Mouse (Mus musculus): ENCODE measurements around the gene Gzmm. TPM values are rescaled to one million over a fixed set of nuclear protein-coding genes. Genes with fewer than 3 reads are reported as not detected.

The Gzmm gene
- polyA plus RNA-seq, 1 experiment from 2014 or later, result 0.45 TPM

DNA sequence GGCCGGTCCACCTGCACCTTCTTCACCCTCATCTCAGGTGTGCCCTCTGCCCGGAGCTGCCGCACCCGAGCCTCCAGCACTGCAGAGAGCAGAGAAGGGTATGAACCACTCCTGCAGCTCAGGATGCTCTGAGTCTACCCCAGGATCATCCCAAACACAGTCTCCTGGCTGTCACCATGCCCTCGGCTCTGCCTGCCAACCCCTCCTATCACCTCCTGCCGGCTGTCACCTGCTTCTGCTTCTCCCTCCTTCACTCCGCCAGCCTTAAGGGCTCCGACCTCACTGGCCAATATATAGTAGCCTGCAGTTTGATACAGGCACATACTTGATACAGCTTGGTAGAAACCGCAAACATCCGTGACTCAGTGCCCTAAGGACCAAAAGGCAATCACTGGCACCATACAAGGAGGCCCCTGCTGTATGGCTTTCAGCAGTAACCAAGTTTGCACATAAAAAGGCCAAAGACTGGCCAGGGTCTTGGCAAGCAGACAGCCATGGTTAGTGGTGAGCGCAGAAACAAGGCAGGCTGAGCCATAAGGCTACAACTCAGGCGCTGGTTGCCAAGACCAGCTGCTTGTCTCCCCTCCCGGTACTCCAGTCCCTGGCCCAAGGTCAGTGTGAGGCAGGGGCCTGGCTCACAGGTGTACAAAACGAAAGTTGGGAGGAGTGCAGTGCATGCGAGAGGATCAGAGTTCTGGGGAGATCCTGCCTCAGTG lies 55.0 kb downstream of the Gzmm start:
- ATAC-seq (ENCODE audit: insufficient number of reproducible peaks, low FRiP score, low TSS enrichment, low read depth) (no peak), DNase-seq (ENCODE audit: low spot score) (no peak)
- Histone ChIP-seq H3K4me3 (ENCODE audit: low read depth, low read length) (no peak overlapping the region), H3K36me3 (ENCODE audit: control insufficient read depth, insufficient read depth, low read length) (peaks cover 29% of the 10 kb centered on the region), H3K9me3 (ENCODE audit: control insufficient read depth, low read length) (peaks cover 19% of the 10 kb centered on the region), H3K27ac (replicated peaks; ENCODE audit: low read depth, low read length) (no peak overlapping the region), H3K27me3 (ENCODE audit: control insufficient read depth, insufficient read depth, low read length) (no peaks in the 10 kb centered on the region), H3K9ac (ENCODE audit: low read length) (no peak overlapping the region), H3K4me2 (ENCODE audit: low read depth, severe bottlenecking) (no peak overlapping the region), H3K4me1 (ENCODE audit: control insufficient read depth, insufficient read depth, low read length) (peaks cover 3% of the 10 kb centered on the region; the same call in 1 of the 2 replicates)
- WGBS, result 95% methylated on average over 15 of the region's 15 CpGs

Other genes starting within 250 kb of the Gzmm start
- gene Vmn2r83, start 220.3 kb upstream of the Gzmm start, polyA plus RNA-seq (2014; fragmentation: Nextera tagmentation; extraction: Ambion mirVana), result not detected in 2 replicates
- gene Plpp2, start 155.2 kb upstream of the Gzmm start, polyA plus RNA-seq (2014; fragmentation: Nextera tagmentation; extraction: Ambion mirVana), result 20.3 and 21.8 TPM in 2 replicates
- 54.2 and 56.2 TPM in 2 replicates for gene Mier2, start 133.8 kb upstream of the Gzmm start, polyA plus RNA-seq (2014; fragmentation: Nextera tagmentation; extraction: Ambion mirVana)
- not detected in 2 replicates for gene Theg, start 101.7 kb upstream of the Gzmm start, polyA plus RNA-seq (2014; fragmentation: Nextera tagmentation; extraction: Ambion mirVana)
- 0.04 TPM in 1 of 2 replicates, not detected in the other for gene C2cd4c, start 75.0 kb upstream of the Gzmm start, polyA plus RNA-seq (2014; fragmentation: Nextera tagmentation; extraction: Ambion mirVana)
- 4.8 and 6.5 TPM in 2 replicates for gene Shc2, start 51.1 kb upstream of the Gzmm start, polyA plus RNA-seq (2014; fragmentation: Nextera tagmentation; extraction: Ambion mirVana)
- not detected in 2 replicates for gene Odf3l2, start 43.3 kb upstream of the Gzmm start, polyA plus RNA-seq (2014; fragmentation: Nextera tagmentation; extraction: Ambion mirVana)
- gene Madcam1, start 24.5 kb upstream of the Gzmm start, polyA plus RNA-seq (2014; fragmentation: Nextera tagmentation; extraction: Ambion mirVana), result 5.6 and 5.9 TPM in 2 replicates
- gene Tpgs1, start 19.7 kb upstream of the Gzmm start, polyA plus RNA-seq (2014; fragmentation: Nextera tagmentation; extraction: Ambion mirVana), result 67.2 and 70.9 TPM in 2 replicates
- gene Cdc34, start 6.8 kb upstream of the Gzmm start, polyA plus RNA-seq (2014; fragmentation: Nextera tagmentation; extraction: Ambion mirVana), result 171 and 175 TPM in 2 replicates
- 633 and 674 TPM in 2 replicates for gene Bsg, start 15.5 kb downstream of the Gzmm start, polyA plus RNA-seq (2014; fragmentation: Nextera tagmentation; extraction: Ambion mirVana)
- gene Hcn2, start 27.6 kb downstream of the Gzmm start, polyA plus RNA-seq (2014; fragmentation: Nextera tagmentation; extraction: Ambion mirVana), result not detected in 2 replicates
- gene Polrmt, start 57.6 kb downstream of the Gzmm start, polyA plus RNA-seq (2014; fragmentation: Nextera tagmentation; extraction: Ambion mirVana), result 32.2 and 36.1 TPM in 2 replicates
- 0.17 and 0.33 TPM in 2 replicates for gene Fgf22, start 66.1 kb downstream of the Gzmm start, polyA plus RNA-seq (2014; fragmentation: Nextera tagmentation; extraction: Ambion mirVana)
- 112 and 118 TPM in 2 replicates for gene Rnf126, start 77.9 kb downstream of the Gzmm start, polyA plus RNA-seq (2014; fragmentation: Nextera tagmentation; extraction: Ambion mirVana)
- gene Fstl3, start 88.3 kb downstream of the Gzmm start, polyA plus RNA-seq (2014; fragmentation: Nextera tagmentation; extraction: Ambion mirVana), result 1.8 and 1.9 TPM in 2 replicates
- not detected in 2 replicates for gene Prss57, start 101.9 kb downstream of the Gzmm start, polyA plus RNA-seq (2014; fragmentation: Nextera tagmentation; extraction: Ambion mirVana)
- 108 and 109 TPM in 2 replicates for gene Palm, start 104.6 kb downstream of the Gzmm start, polyA plus RNA-seq (2014; fragmentation: Nextera tagmentation; extraction: Ambion mirVana)
- 0.21 and 0.29 TPM in 2 replicates for gene Misp, start 132.0 kb downstream of the Gzmm start, polyA plus RNA-seq (2014; fragmentation: Nextera tagmentation; extraction: Ambion mirVana)
- gene Ptbp1, start 165.4 kb downstream of the Gzmm start, polyA plus RNA-seq (2014; fragmentation: Nextera tagmentation; extraction: Ambion mirVana), result 328 and 351 TPM in 2 replicates
- gene Prtn3, start 185.5 kb downstream of the Gzmm start, polyA plus RNA-seq (2014; fragmentation: Nextera tagmentation; extraction: Ambion mirVana), result 16.0 and 19.6 TPM in 2 replicates
- 95.1 and 95.7 TPM in 2 replicates for gene Plppr3, start 185.6 kb downstream of the Gzmm start, polyA plus RNA-seq (2014; fragmentation: Nextera tagmentation; extraction: Ambion mirVana)
- gene Elane, start 197.2 kb downstream of the Gzmm start, polyA plus RNA-seq (2014; fragmentation: Nextera tagmentation; extraction: Ambion mirVana), result 0.20 TPM in 1 of 2 replicates, not detected in the other
- not detected in 2 replicates for gene Cfd, start 201.8 kb downstream of the Gzmm start, polyA plus RNA-seq (2014; fragmentation: Nextera tagmentation; extraction: Ambion mirVana)
- gene Med16, start 219.9 kb downstream of the Gzmm start, polyA plus RNA-seq (2014; fragmentation: Nextera tagmentation; extraction: Ambion mirVana), result 43.1 and 43.8 TPM in 2 replicates
- 6.7 TPM in 1 of 2 replicates, not detected in the other for gene Gm26602, start 221.8 kb downstream of the Gzmm start, polyA plus RNA-seq (2014; fragmentation: Nextera tagmentation; extraction: Ambion mirVana)
- gene Kiss1r, start 228.0 kb downstream of the Gzmm start, polyA plus RNA-seq (2014; fragmentation: Nextera tagmentation; extraction: Ambion mirVana), result 0.21 and 0.34 TPM in 2 replicates
- gene R3hdm4, start 232.2 kb downstream of the Gzmm start, polyA plus RNA-seq (2014; fragmentation: Nextera tagmentation; extraction: Ambion mirVana), result 133 and 138 TPM in 2 replicates
- 11.8 and 12.9 TPM in 2 replicates for gene Arid3a, start 238.0 kb downstream of the Gzmm start, polyA plus RNA-seq (2014; fragmentation: Nextera tagmentation; extraction: Ambion mirVana)

All from limb, embryonic 11.5 days (tissue).